Mouse (Mus musculus) spleen, adult 18-20 months (tissue): Measurements from ENCODE around the gene Ddx41.

Source experiments
- DNase-seq, 2 experiments: peaks; one replicate each; pipeline ENCODE4 v3.0.0; 2022; ENCODE audit warnings: mixed read lengths in 2 of 2

Ddx41 gene

GRCm38 (mm10) chr13:55505810-55506209 lies 30.6 kb downstream of the Ddx41 start:
- no peak for DNase-seq

- no peak for DNase-seq
Observed at GRCm38 (mm10) chr13:55504390-55504789, 32.1 kb downstream of the Ddx41 start.

DNA sequence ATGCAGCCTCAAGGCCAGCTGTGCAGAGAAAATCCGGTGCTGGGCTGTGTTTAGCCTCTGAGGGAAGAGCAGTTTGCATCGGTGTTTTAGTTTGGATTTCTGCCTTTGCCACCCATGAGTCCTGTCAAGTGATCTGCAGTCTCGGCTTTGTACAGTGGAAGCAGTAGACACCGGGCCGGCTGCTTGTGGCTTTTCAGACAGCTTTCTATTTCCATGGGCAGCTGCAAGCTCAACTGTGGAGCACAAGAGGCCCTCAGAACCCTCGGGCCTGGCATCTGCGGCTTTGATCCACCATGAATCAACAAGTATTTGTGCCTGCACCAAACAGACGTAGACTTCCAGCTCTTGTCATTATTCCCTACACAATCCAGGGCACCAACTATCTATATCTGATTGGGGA lies 34.1 kb downstream of the Ddx41 start:
- DNase-seq: no peak

DNA sequence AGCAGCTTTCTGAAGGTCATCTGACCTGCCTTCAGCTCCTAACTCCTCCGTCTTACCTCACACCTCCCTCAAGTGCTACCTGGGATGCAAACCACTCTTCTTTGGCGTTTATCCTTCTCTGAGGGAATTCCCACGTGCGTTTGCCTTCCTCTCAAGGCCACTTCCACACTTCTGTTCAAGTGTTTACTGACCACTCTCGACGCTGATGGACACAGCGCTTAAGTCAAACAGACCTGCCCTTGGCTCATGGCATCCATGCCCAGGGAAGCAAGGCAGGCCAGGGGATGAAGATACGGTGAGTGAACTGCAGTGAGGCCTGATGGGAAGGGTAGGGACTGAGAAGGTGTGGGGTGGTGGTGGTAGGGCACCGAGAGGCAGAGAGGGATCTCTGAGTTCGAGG lies 35.9 kb downstream of the Ddx41 start:
- DNase-seq: no peak

- no peak for DNase-seq
Observed at GRCm38 (mm10) chr13:55498906-55499305, 37.6 kb downstream of the Ddx41 start.

GRCm38 (mm10) chr13:55496661-55497060 lies 39.8 kb downstream of the Ddx41 start:
- DNase-seq: no peak

- DNase-seq: no peak
Observed at GRCm38 (mm10) chr13:55495702-55496101, 40.8 kb downstream of the Ddx41 start.

DNA sequence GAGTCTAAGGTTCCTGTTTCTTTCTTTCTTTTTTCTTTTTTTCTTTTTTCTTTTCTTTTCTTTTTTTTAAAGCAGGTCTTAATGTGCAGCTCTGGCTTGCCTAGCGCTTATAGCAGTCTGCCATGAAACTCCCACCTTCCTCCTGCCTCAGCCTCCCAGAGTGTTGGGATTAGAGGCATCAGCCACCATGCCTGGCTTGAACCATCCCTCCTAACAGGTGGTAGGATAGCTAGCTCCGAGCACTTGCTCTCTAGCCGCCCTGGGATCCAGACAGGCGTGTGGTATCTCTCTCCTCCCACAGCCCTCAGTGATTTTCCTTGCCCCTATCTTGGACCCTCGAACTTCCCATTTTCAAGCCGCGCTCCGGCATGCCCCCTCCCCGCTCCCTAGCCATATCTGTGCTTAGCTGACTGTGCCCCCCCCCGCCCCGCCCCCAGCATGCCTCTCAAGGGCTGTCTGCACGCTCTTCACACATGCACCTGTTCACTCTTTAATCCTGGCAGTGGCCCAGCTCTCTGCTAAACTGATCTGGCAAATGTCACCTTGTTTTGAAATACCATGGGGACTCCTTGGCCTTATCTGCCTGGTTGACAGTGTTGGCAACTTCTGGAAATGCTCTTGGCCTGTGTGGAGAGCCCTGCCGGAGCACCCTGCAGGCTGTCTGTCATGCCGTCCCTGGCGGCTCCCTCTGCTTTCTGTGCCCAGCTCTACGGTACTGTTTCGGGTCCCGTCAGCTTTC lies 41.4 kb downstream of the Ddx41 start:
- no peak for DNase-seq

DNA sequence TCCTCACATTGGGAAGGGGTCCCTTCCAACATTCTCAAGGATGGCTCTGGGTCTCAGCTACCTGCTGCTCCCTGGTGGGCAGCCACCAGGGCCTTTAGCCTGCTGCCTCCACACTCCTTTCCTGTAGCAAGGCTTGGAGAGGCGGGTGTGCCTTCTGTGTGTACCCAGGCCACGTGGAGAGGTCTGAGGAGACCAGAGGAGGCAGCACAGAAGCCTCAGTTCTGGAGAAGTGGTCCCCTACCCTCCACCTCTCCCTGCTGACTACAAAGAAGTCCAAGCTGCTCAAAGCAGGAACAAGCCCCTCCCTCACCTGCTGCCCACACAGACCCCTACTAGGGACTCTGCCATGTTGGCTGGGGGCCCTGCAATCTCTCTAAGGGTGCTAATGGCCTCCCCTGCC lies 42.2 kb downstream of the Ddx41 start:
- no peak for DNase-seq

DNA sequence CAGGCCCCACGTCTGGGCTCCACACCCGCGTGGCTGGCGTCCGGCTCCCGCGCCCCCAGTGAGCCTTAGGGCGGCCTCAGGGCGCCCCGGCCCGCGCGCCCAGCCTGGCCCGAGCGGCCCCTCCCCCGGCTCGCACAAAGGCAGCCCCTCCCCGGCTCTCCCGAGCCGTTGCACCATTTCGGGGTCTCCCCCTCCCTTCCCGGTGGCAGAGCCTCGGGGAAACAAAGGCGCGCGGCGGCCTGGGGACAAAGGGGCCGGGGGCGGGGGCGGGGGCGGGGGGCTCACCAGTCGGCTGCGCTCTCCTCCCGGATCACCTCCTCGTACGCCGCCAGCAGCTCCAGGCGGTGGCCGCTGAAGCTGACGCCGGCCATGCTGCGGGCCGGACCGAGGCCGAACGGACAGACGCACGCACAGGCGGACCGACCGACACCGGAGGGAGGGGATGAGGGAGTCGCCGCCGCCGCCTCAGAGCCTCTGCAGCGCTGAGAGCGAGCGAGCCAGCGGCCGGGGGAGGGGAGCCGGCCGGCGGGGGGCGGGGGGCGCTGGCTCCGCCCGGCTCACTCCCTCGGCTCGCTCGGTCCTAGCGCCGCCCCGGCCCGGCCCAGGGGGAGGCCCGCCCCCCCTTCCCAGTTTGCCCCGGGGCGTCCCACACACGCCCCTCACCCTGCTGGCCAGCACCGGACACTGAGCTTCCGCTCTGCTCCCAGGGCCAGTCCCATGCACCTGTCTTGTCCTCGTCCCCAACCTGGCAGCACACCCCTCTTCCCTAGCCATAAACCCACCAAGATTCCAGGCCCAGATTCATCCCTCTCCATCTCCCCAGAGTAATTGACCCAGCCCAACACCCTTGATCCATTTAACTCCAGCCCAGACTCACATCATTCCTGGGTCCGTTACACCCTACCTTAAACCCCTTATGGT lies 48.6 kb downstream of the Ddx41 start, which contains the start of gene Dbn1:
Gene Dbn1 (minus strand): TSS at position 534 of the 921 bp plus-strand sequence.
- DNase-seq: no peak

DNA sequence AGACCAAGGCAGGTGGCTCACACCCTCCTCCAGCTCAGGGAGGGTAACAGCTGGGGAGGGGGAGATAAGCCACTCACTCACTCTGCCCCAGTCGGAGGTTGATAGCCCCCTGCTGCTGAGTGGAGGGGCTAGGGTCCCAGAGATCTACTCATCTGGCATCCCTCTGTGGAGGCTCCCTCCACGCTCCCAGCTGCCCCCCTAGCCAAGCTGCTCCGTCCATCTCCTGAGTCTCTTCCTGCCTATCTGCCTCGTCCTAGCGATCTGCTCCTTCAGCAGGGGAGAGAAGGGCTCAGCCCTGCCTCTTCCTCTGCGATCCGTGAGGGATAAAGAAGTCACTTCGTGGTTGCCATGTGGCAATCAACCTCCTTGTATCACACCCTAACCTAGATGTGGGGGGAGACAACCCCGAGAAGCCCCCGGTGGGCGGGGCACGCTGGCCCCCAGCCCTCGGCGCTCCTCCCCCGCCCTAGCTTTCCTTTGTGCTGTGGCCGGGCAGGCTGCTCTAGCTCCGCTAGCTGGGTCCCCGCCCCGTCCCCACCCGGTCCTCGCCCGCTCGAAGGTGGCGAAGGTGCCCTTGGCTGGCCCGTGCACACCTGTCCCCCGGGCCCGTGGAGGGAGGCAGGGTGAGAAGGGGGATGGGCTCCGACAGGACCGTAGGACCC lies 49.4 kb downstream of the Ddx41 start:
- no peak for DNase-seq

DNA sequence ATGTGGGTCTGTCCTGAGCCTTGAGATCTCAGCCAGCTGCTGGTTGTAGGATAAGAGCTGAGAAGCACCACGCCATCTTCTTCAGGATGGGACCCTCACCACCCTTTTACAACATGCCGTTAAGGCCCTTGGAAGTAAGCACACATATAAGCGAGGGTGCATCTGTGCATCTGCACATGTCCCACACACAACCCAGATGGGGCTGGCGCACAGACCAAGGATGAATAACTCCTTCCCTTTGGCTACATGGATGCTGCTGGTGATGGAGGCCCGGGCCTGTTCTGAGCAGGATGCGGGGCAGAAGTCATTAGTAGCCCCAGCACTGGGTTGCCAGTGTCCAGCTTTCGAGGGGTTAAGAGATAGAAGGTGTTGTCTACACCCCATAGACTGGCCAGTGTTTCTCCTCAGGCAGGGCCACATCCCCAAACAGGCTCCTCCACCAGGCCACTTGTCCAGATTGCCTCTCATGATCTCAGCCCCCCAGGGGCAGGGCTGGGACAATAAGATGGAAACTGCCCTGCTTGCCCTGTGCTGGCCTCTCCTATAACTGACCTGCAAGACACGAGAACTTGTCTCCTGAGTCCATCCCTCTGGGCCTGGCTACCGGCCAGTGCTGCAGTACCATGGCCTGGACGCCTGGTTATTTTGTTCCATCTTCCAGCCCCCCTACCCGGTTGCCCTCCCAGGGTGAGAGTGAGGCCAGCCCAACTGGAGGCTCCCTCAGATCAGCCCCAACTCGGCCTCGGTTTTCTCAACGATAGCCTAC lies 50.2 kb downstream of the Ddx41 start:
- DNase-seq: no peak

DNA sequence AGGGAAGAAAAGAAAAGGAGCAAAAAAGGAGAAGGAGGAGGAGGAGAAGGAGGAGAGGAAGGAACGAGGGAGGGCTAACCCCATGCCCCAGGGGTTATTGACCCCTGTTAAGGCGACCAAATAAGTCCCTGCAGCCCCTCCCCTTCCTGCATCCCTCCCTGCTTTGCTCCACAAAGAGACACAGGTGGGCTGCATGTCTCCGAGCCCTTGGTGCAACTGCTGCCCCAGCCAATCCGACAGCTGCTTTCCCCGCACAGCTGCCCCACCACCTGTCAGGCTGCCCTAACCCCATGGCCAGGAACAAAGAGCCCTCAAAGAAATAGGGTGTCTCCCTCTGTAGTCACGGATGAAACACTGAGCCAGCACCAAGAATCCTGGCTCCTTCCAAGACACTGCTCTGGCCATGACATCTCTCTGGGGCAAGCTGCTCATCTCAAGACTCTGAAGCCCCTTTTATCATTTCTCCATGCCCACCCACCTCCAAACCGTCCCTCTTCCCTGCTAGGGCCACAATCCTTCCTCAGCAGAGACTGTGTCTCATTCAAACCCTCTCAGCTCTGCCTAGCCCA lies 51.9 kb downstream of the Ddx41 start:
- no peak for DNase-seq

- no peak for DNase-seq
Observed at GRCm38 (mm10) chr13:55483593-55483992, 52.9 kb downstream of the Ddx41 start.

- DNase-seq: no peak
Observed at GRCm38 (mm10) chr13:55483071-55483470, 53.4 kb downstream of the Ddx41 start.

DNA sequence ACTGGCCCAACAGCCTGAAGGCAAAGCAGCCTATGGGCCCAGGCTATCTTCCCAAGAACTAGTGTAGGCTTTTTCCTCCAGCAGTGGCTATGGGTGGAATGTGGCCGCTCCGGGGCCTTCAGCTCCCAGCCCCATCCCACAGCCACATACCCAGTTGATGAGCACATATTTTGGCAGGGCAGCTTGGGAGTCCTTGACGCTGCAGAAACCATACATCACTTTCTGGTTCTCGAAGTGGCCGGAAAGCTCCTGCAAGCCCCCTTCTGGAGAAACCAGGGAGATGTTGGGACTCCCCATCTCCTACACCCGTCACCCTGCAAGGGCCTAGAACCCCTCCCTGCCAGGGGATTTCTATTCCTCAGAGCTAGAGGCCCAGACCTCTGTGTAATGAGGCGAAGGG lies 53.9 kb downstream of the Ddx41 start:
- DNase-seq: no peak
